In the genomic region with DNA sequence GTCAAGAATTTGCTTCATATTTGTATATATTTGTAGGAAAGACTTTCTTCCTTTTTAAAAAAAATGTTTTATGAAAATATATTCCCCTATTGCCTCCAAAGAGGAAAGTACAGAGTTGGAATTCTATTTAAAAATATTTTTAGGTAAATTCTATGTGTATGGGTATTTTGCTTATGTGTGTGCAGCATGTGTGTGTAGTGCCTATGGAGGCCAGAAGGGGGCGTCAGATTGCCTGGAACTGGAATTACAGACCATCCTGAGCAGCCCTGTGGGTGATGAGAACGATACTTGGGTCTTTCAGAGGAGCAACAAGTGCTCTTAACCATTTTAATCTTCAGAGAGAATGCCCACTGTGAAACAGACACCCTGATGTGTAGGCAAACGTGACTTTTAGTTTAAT, we compare ENCODE assay signal across 21 mouse cellular contexts.
DNase-seq lines count a peak whose midpoint lies in the region; ATAC-seq and TF ChIP-seq lines count a peak whose summit lies in the region.
"Had no signal": no experiment of that assay in that cellular context is flagged by ENCODE, and none has a peak within 500 bp of the region (broad histone marks: within the 10 kb centered on the region; RNA-seq: fewer than 3 reads in every experiment).

No protein-coding gene starts in this region.

- no peaks in the 10 kb centered on the region for H3K4me1 ChIP-seq in midbrain, embryonic 11.5 days (ENCODE audit: control insufficient read depth, insufficient read depth, low read length)
- no peaks in the 10 kb centered on the region for H3K4me1 ChIP-seq in midbrain, embryonic 10.5 days

- no peaks in the 10 kb centered on the region for H3K9me3 ChIP-seq in midbrain, embryonic 11.5 days (ENCODE audit: control insufficient read depth, low read length)
- H3K9me3 ChIP-seq in midbrain, embryonic 10.5 days (replicated peaks), result no peaks in the 10 kb centered on the region
- H3K9me3 ChIP-seq: embryonic facial prominence, embryonic 13.5 days; forebrain, embryonic 12.5 days; heart, embryonic 15.5 days had no signal

- H3K4me2 ChIP-seq in midbrain, embryonic 11.5 days, result no peak overlapping the region
- H3K4me2 ChIP-seq: embryonic facial prominence, embryonic 13.5 days; forebrain, embryonic 12.5 days; heart, embryonic 11.5 days; heart, embryonic 15.5 days; hindbrain, embryonic 14.5 days had no signal

- H3K27ac ChIP-seq in layer of hippocampus, adult 2 months, result no peak overlapping the region
- H3K27ac ChIP-seq in midbrain, embryonic 11.5 days (ENCODE audit: low read depth, low read length), result no peak overlapping the region
- no peak overlapping the region for H3K27ac ChIP-seq in midbrain, embryonic 10.5 days (replicated peaks)
- H3K27ac ChIP-seq: embryonic facial prominence, embryonic 13.5 days; forebrain, embryonic 12.5 days; heart, adult 2 months; heart, embryonic 15.5 days; hindbrain, embryonic 14.5 days had no signal

- H3K36me3 ChIP-seq in midbrain, embryonic 11.5 days (ENCODE audit: control insufficient read depth, insufficient read depth, low read length), result no peaks in the 10 kb centered on the region
- H3K36me3 ChIP-seq in midbrain, embryonic 10.5 days, result no peaks in the 10 kb centered on the region
- H3K36me3 ChIP-seq: embryonic facial prominence, embryonic 13.5 days; forebrain, embryonic 12.5 days; heart, embryonic 15.5 days had no signal

- no peak for ATAC-seq in midbrain, embryonic 11.5 days (ENCODE audit: low FRiP score)
- ATAC-seq: forebrain, embryonic 16.5 days had no signal

- no peak overlapping the region for H3K9ac ChIP-seq in midbrain, embryonic 11.5 days (ENCODE audit: low read length)
- H3K9ac ChIP-seq: embryonic facial prominence, embryonic 13.5 days; forebrain, embryonic 12.5 days; heart, embryonic 15.5 days; hindbrain, embryonic 14.5 days had no signal

- H3K27me3 ChIP-seq in midbrain, embryonic 11.5 days (ENCODE audit: control insufficient read depth, insufficient read depth, low read length), result no peaks in the 10 kb centered on the region
- no peaks in the 10 kb centered on the region for H3K27me3 ChIP-seq in midbrain, embryonic 10.5 days (ENCODE audit: low read depth, poor library complexity, severe bottlenecking)
- H3K27me3 ChIP-seq: embryonic facial prominence, embryonic 13.5 days; forebrain, embryonic 12.5 days; heart, embryonic 15.5 days had no signal

- no peak overlapping the region for H3K4me3 ChIP-seq in layer of hippocampus, adult 2 months
- H3K4me3 ChIP-seq in midbrain, embryonic 11.5 days (ENCODE audit: low read depth, low read length), result no peak overlapping the region
- H3K4me3 ChIP-seq in midbrain, embryonic 10.5 days, result no peak overlapping the region
- H3K4me3 ChIP-seq: embryonic facial prominence, embryonic 13.5 days; forebrain, embryonic 12.5 days; heart, adult 2 months; heart, embryonic 15.5 days had no signal

- WGBS in midbrain, embryonic 11.5 days, result 59% methylated on average over 3 of the region's 3 CpGs
- WGBS in midbrain, embryonic 10.5 days, result 62% methylated on average over 3 of the region's 3 CpGs

- no peak for DNase-seq in layer of hippocampus, adult 2 months (ENCODE audit: low spot score in 2 of 2)
- DNase-seq in layer of hippocampus, adult 9-10 months (ENCODE audit: low spot score), result no peak
- peak; percentile 59 for DNase-seq in midbrain, embryonic 11.5 days (ENCODE audit: low spot score, missing footprints)
- no peak for DNase-seq in midbrain, embryonic 10.5 days (ENCODE audit: low spot score)
- DNase-seq in ES-CJ7 (ENCODE audit: low read depth, low spot score), result peak; percentile 25
- peak; percentile 51 for DNase-seq in ZHBTc4 (ENCODE audit: low read depth, low spot score)
- DNase-seq in thymus, postnatal 25 days, result no peak
- DNase-seq: adrenal gland, adult 2 months; adrenal gland, postnatal 25 days; cerebellum, adult 18-20 months; cerebellum, adult 9-11 months; cerebellum, postnatal 36 days; gastrocnemius, postnatal 14 days; heart, adult 2 months; heart, postnatal 14 days had no signal

- peak; percentile 30; the same call in 1 of the 2 replicates for TF ChIP-seq CTCF in layer of hippocampus, adult 2 months (conservative IDR thresholded peaks at IDR 0.05)

Comparison
In these comparisons a context has a peak if more than half of its experiments do, and no peak if none do; other contexts are left out.
1. DNase-seq: peak in midbrain, embryonic 11.5 days (single experiment), ES-CJ7 (single experiment) and ZHBTc4 (single experiment); none in layer of hippocampus, adult 2 months (0 of 2), layer of hippocampus, adult 9-10 months (single experiment), midbrain, embryonic 10.5 days (single experiment) and thymus, postnatal 25 days (single experiment).